8 mouse cellular contexts compared by ENCODE assay signal in genomic region chr9:20740407-20740806, GRCm38 (mm10). TPM values are rescaled to one million over a fixed set of nuclear protein-coding genes. Genes with fewer than 3 reads are reported as not detected.
A peak's percentile ranks its signal among the peaks of the same experiment; 100 is the strongest.
DNase-seq lines count a peak whose midpoint lies in the region; ATAC-seq lines count a peak whose summit lies in the region.

No protein-coding gene starts in this region.

- peak; percentile 29; the same call in 1 of the 2 replicates for ATAC-seq in hindbrain, embryonic 14.5 days (ENCODE audit: low FRiP score)

- H3K4me3 ChIP-seq in hindbrain, embryonic 14.5 days (replicated peaks; ENCODE audit: low read length), result no peak overlapping the region

- no peaks in the 10 kb centered on the region for H3K27me3 ChIP-seq in hindbrain, embryonic 14.5 days (ENCODE audit: control insufficient read depth, insufficient read depth, low read length)

- H3K27ac ChIP-seq in hindbrain, embryonic 14.5 days, result no peak overlapping the region

- DNase-seq in R1 (ENCODE audit: low read depth, low spot score), result peak; percentile 94
- DNase-seq in cerebellum, postnatal 14 days, result peak; percentile 85 to 90
- peak; percentile 49 to 80 for DNase-seq in frontal cortex, postnatal 14 days (ENCODE audit: low spot score in 2 of 2)
- peak; percentile 77 for DNase-seq in hindbrain, embryonic 14.5 days (ENCODE audit: low spot score)
- peak; percentile 74 to 90 for DNase-seq in layer of hippocampus, postnatal 25 days (ENCODE audit: extremely low spot score in 1 of 2, low spot score in 1 of 2)
- peak; percentile 85 for DNase-seq in lung, postnatal 14 days
- DNase-seq in retina, postnatal 1 day, result peak; percentile 91
- DNase-seq in thymus, postnatal 4 days, result peak; percentile 85

- WGBS in hindbrain, embryonic 14.5 days, result 6% methylated on average over 12 of the region's 12 CpGs

- H3K4me2 ChIP-seq in hindbrain, embryonic 14.5 days (replicated peaks), result 0 out of 2 replicates have a peak overlapping the region, but pooled peaks have one; percentile 3

- no peak overlapping the region for H3K9ac ChIP-seq in hindbrain, embryonic 14.5 days

- H3K4me1 ChIP-seq in hindbrain, embryonic 14.5 days (replicated peaks; ENCODE audit: control insufficient read depth, insufficient read depth, low read length), result peaks cover 14% of the 10 kb centered on the region; the same call in 1 of the 2 replicates

- 0 out of 2 replicates have a peak, but pooled peaks cover 5% of the 10 kb centered on the region for H3K36me3 ChIP-seq in hindbrain, embryonic 14.5 days (replicated peaks; ENCODE audit: control insufficient read depth, insufficient read depth)

- H3K9me3 ChIP-seq in hindbrain, embryonic 14.5 days (ENCODE audit: control insufficient read depth, low read length), result no peaks in the 10 kb centered on the region

RNA-seq across cellular contexts. Expression of gene Olfm2, which starts 5.7 kb away (rescaled TPM):
- polyA plus RNA-seq in hindbrain, embryonic 14.5 days (2014; fragmentation: Nextera tagmentation; extraction: Ambion mirVana), result 185 and 207 TPM in 2 replicates
- total RNA-seq in layer of hippocampus, postnatal 25 days (2021), result 10 to 100 TPM; 52.6 to 54.3 TPM
